Mouse (Mus musculus): Measurements from ENCODE around the gene Gpr108.

Gpr108 gene

GRCm38 (mm10) chr17:57271301-57271700 lies 23.1 kb upstream of the Gpr108 start:
- no peak for DNase-seq (ENCODE audit: low read depth, low spot score)

- no peak for DNase-seq (ENCODE audit: low read depth, low spot score)
These were observed 19.4 kb upstream of the Gpr108 start for GRCm38 (mm10) chr17:57267556-57268126.

GRCm38 (mm10) chr17:57264972-57265945 lies 17.0 kb upstream of the Gpr108 start:
- peak; percentile 77 for DNase-seq (ENCODE audit: low read depth, low spot score)

GRCm38 (mm10) chr17:57264164-57264563 lies 15.9 kb upstream of the Gpr108 start:
- DNase-seq (ENCODE audit: low read depth, low spot score) = no peak

- DNase-seq (ENCODE audit: low read depth, low spot score) = no peak
These were observed 14.8 kb upstream of the Gpr108 start for GRCm38 (mm10) chr17:57262901-57263550.

GRCm38 (mm10) chr17:57261796-57262195 lies 13.6 kb upstream of the Gpr108 start:
- DNase-seq (ENCODE audit: low read depth, low spot score) = peak; percentile 35

- no peak for DNase-seq (ENCODE audit: low read depth, low spot score)
These were observed 13.0 kb upstream of the Gpr108 start for GRCm38 (mm10) chr17:57261286-57261685.

- DNase-seq (ENCODE audit: low read depth, low spot score) = no peak
These were observed 12.1 kb upstream of the Gpr108 start for GRCm38 (mm10) chr17:57260351-57260750.

GRCm38 (mm10) chr17:57259742-57260141 lies 11.5 kb upstream of the Gpr108 start:
- no peak for DNase-seq (ENCODE audit: low read depth, low spot score)

- no peak for DNase-seq (ENCODE audit: low read depth, low spot score)
These were observed 9.9 kb upstream of the Gpr108 start for GRCm38 (mm10) chr17:57258191-57258590.

GRCm38 (mm10) chr17:57256921-57257485 lies 8.8 kb upstream of the Gpr108 start:
- no peak for DNase-seq (ENCODE audit: low read depth, low spot score)

- DNase-seq (ENCODE audit: low read depth, low spot score) = no peak
These were observed 7.1 kb upstream of the Gpr108 start for GRCm38 (mm10) chr17:57255354-57255753.

- DNase-seq (ENCODE audit: low read depth, low spot score) = no peak
These were observed 5.1 kb upstream of the Gpr108 start for GRCm38 (mm10) chr17:57253306-57253705.

- DNase-seq (ENCODE audit: low read depth, low spot score) = no peak
These were observed 3.2 kb upstream of the Gpr108 start for GRCm38 (mm10) chr17:57251431-57251830.

- peak; percentile 69 for DNase-seq (ENCODE audit: low read depth, low spot score)
These were observed 2.4 kb upstream of the Gpr108 start for GRCm38 (mm10) chr17:57250461-57251160.

- peak; percentile 93 for DNase-seq (ENCODE audit: low read depth, low spot score)
These were observed 1.2 kb upstream of the Gpr108 start, which contains the start of gene Trip10 for GRCm38 (mm10) chr17:57249186-57250181. Trip10 (plus strand) TSS chr17:57249455.

- no peak for DNase-seq (ENCODE audit: low read depth, low spot score)
These were observed 525 bp upstream of the Gpr108 start for GRCm38 (mm10) chr17:57248771-57249170.

- DNase-seq (ENCODE audit: low read depth, low spot score) = peak; percentile 99
These were observed 649 bp downstream of the Gpr108 start for GRCm38 (mm10) chr17:57247393-57248200.
